ENCODE assay signal across 8 mouse cellular contexts in the genomic region with DNA sequence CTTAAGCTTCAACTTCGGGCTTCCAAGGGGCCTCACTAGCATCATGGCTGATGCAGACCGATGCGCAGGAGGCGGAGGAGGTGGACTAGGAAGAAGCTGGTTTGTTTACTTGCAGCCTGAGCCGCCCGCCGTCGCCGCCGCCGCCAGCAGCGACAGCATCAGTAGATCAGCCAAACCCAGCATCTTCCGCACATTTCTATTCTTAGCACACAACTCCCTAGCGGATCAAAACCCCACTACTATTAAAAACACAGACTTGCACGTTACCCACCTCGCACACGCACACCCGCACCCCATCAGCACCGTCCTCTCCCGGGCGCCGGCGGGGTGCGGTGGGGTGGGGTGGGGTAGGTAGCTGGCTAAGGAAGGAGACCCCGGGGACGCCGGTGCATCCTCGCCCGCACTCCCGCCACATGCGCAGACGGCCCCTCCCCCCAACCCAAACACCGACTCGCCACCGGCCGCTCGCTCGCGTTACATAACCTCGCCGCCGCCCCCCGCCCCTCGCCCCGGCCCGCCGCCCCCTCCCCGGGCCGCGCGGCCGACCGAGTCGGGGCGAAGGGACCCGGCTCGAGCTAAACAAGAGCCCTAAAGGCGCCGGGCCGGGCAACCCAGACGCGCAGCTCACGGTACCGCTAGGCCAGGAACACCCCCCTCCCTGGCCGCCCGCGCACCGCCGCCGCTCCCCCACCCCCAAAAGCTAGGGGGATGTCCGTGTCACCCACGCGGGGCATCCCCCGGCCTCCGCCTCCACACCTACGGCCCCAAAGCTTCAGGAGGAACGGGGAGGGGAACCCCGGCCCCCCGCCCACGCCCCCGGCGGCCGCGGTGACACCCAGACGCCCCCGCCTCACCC. TPM values are rescaled to one million over a fixed set of nuclear protein-coding genes. Genes with fewer than 3 reads are reported as not detected.
DNase-seq lines count a peak whose midpoint lies in the region; ATAC-seq and TF ChIP-seq lines count a peak whose summit lies in the region.

No protein-coding gene starts in this region.

- H3K36me3 ChIP-seq in hindbrain, embryonic 10.5 days: no peaks in the 10 kb centered on the region
- H3K36me3 ChIP-seq in lung, postnatal 0 days (ENCODE audit: insufficient read depth, low read length): no peaks in the 10 kb centered on the region

- peak overlapping the region; percentile 99 for H3K4me3 ChIP-seq in hindbrain, embryonic 10.5 days
- peak overlapping the region; percentile 93 for H3K4me3 ChIP-seq in lung, postnatal 0 days (ENCODE audit: low read depth, low read length)

- H3K9me3 ChIP-seq in hindbrain, embryonic 10.5 days: no peaks in the 10 kb centered on the region
- no peaks in the 10 kb centered on the region for H3K9me3 ChIP-seq in lung, postnatal 0 days (ENCODE audit: low read length)

- peak overlapping the region; percentile 85 for H3K4me2 ChIP-seq in lung, postnatal 0 days (replicated peaks; ENCODE audit: low read depth, low read length)

- ATAC-seq in frontal cortex, adult (ENCODE audit: low TSS enrichment): peak; percentile 73
- ATAC-seq in lung, postnatal 0 days: peak; percentile 37

- H3K9ac ChIP-seq in lung, postnatal 0 days (replicated peaks; ENCODE audit: low read depth): peak overlapping the region; percentile 79

- TF ChIP-seq CTCF in lung, postnatal 0 days (IDR thresholded peaks at IDR 0.05): 0 out of 2 replicates have a peak, but pooled peaks have one; percentile 1

- WGBS in hindbrain, embryonic 10.5 days: under 1% methylated on average over 65 of the region's 86 CpGs
- under 1% methylated on average over 35 of the region's 86 CpGs for WGBS in lung, postnatal 0 days

- H3K27ac ChIP-seq in hindbrain, embryonic 10.5 days: peak overlapping the region; percentile 100
- H3K27ac ChIP-seq in lung, postnatal 0 days (ENCODE audit: low read length): peak overlapping the region; percentile 85

- peaks cover 9% of the 10 kb centered on the region; the same call in 1 of the 2 replicates for H3K27me3 ChIP-seq in hindbrain, embryonic 10.5 days (ENCODE audit: insufficient read depth, poor library complexity, severe bottlenecking)
- no peaks in the 10 kb centered on the region for H3K27me3 ChIP-seq in lung, postnatal 0 days (replicated peaks; ENCODE audit: insufficient read depth, low read length)

- H3K4me1 ChIP-seq in hindbrain, embryonic 10.5 days (replicated peaks): peaks cover 34% of the 10 kb centered on the region
- H3K4me1 ChIP-seq in lung, postnatal 0 days (ENCODE audit: insufficient read depth, low read depth, low read length): no peaks in the 10 kb centered on the region; the same call in 1 of the 2 replicates

- peak; percentile 43 for DNase-seq in MEL-GATA-1-ER (ENCODE audit: extremely low read depth, low read depth)
- peak; percentile 76 for DNase-seq in cerebellum, adult 9-10 months
- peak; percentile 85 for DNase-seq in hindbrain, embryonic 10.5 days (ENCODE audit: low spot score)
- peak; percentile 64 to 74 for DNase-seq in layer of hippocampus, postnatal 10 days (ENCODE audit: low spot score in 2 of 2)
- peak; percentile 66 for DNase-seq in lung, postnatal 0 days (ENCODE audit: low spot score)
- peak; percentile 19 for DNase-seq in ovary, postnatal 14 days (ENCODE audit: low spot score)
- DNase-seq in thymus, postnatal 10 days (ENCODE audit: low spot score in 2 of 2): peak; percentile 41 to 46

- no peak for TF ChIP-seq EP300 in lung, postnatal 0 days (IDR thresholded peaks at IDR 0.05)

RNA-seq across cellular contexts. Expression of a gene that starts 0.6 kb away (rescaled TPM):
- polyA plus RNA-seq in hindbrain, embryonic 10.5 days (2016; fragmentation: Nextera tagmentation; extraction: Ambion mirVana): 14.6 and 19.3 TPM in 2 replicates
- total RNA-seq in layer of hippocampus, postnatal 10 days (2021): 100 to 1,000 TPM; 326 to 338 TPM
- polyA plus RNA-seq in lung, postnatal 0 days (2015; fragmentation: Nextera tagmentation; extraction: Ambion mirVana): 4.0 and 5.0 TPM in 2 replicates

Comparison
In these comparisons a context has a peak if more than half of its experiments do, and no peak if none do; other contexts are left out.
1. Peak in every context shown above with its lines: DNase-seq, ATAC-seq, H3K4me3 ChIP-seq and H3K27ac ChIP-seq.
2. DNase-seq: peak in every context shown above with its lines; median percentile 85 in hindbrain, embryonic 10.5 days; 76 in cerebellum, adult 9-10 months; 69 in layer of hippocampus, postnatal 10 days; 66 in lung, postnatal 0 days; 44 in thymus, postnatal 10 days; 43 in MEL-GATA-1-ER; 19 in ovary, postnatal 14 days.